Mouse (Mus musculus): ENCODE results near the gene Adora2b. TPM values are rescaled to one million over a fixed set of nuclear protein-coding genes. Genes with fewer than 3 reads are reported as not detected.

Adora2b gene
- polyA plus RNA-seq, 1 experiment, result 0.43 TPM

DNA sequence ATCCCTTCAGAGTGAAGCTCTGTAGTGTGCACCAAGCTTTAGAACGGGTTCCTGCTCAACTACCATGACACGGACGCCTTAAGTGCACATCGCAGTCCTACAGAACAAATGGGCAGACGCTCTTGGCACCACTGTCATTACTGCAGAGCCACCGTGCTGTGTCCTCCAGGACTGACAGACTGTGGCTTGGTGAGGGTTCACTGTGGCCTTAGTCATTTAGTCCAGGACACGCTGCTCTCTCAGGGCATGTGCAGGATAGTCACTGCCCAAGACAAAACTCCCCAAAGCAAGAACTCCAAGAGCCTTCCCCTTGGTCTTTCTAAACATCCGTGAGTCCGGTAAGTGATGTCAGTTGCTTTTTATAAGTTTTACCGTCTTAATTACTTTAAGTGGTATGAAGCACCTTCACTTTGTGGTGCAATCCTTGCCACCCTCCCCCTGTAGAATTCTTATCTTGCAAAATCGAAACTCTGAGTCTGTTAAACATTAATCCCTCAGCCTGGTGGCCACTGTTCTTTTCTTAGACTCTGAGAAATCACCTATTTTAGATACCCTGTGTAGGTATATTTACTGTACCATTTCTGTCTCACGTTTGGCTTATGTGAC is 35.3 kb upstream of the Adora2b start:
- no peaks in the 10 kb centered on the region for H3K9me3 ChIP-seq (replicated peaks; ENCODE audit: control insufficient read depth, insufficient read depth, low read length, poor library complexity, severe bottlenecking)
- H3K9ac ChIP-seq (ENCODE audit: low read depth, poor library complexity, severe bottlenecking), result no peak overlapping the region
- TF ChIP-seq EP300 (IDR thresholded peaks at IDR 0.05; ENCODE audit: insufficient read depth, low read depth, low read length) (no peak), POLR2A (IDR thresholded peaks at IDR 0.05; ENCODE audit: insufficient read depth, low read length) (no peak), CTCF (IDR thresholded peaks at IDR 0.05; ENCODE audit: low read depth, low read length) (no peak)
- H3K27me3 ChIP-seq (ENCODE audit: control insufficient read depth, insufficient read depth, low read length, poor library complexity, severe bottlenecking), result no peaks in the 10 kb centered on the region
- H3K4me3 ChIP-seq (ENCODE audit: low read depth, low read length), result no peak overlapping the region
- H3K36me3 ChIP-seq (ENCODE audit: control insufficient read depth, insufficient read depth, low read length, poor library complexity, severe bottlenecking), result no peaks in the 10 kb centered on the region
- H3K4me1 ChIP-seq (ENCODE audit: control insufficient read depth, insufficient read depth, low read length), result no peaks in the 10 kb centered on the region
- no peak overlapping the region for H3K27ac ChIP-seq (ENCODE audit: insufficient read depth, low read length)

DNA sequence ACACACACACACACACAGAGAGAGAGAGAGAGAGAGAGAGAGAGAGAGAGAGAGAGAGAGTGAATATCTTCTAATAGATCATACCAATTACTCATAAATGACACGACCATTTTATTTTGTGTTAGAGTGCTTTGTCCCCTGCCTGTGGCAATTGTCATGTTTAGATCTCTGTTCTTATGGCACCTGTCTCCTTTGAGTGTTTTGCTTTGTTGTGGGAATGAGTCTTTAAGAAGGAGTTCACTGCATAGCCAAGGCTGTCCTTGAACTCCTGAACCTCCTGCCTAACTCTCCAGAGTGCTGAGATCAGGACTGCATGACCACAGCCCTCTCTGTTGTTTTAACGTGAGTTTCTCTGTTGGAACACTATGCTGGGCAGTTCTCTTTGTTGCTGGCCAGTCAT is 33.7 kb upstream of the Adora2b start:
- H3K27ac ChIP-seq (ENCODE audit: insufficient read depth, low read length), result 0 out of 2 replicates have a peak overlapping the region, but pooled peaks have one; percentile 17
- no peaks in the 10 kb centered on the region for H3K36me3 ChIP-seq (ENCODE audit: control insufficient read depth, insufficient read depth, low read length, poor library complexity, severe bottlenecking)
- H3K4me1 ChIP-seq (ENCODE audit: control insufficient read depth, insufficient read depth, low read length), result no peaks in the 10 kb centered on the region
- no peak for TF ChIP-seq CTCF (IDR thresholded peaks at IDR 0.05; ENCODE audit: low read depth, low read length)
- no peak for TF ChIP-seq POLR2A (IDR thresholded peaks at IDR 0.05; ENCODE audit: insufficient read depth, low read length)
- peak; percentile 68; the same call in 1 of the 2 replicates for TF ChIP-seq EP300 (IDR thresholded peaks at IDR 0.05; ENCODE audit: insufficient read depth, low read depth, low read length)
- no peak overlapping the region for H3K9ac ChIP-seq (ENCODE audit: low read depth, poor library complexity, severe bottlenecking)
- no peaks in the 10 kb centered on the region for H3K9me3 ChIP-seq (replicated peaks; ENCODE audit: control insufficient read depth, insufficient read depth, low read length, poor library complexity, severe bottlenecking)
- H3K27me3 ChIP-seq (ENCODE audit: control insufficient read depth, insufficient read depth, low read length, poor library complexity, severe bottlenecking), result no peaks in the 10 kb centered on the region
- H3K4me3 ChIP-seq (ENCODE audit: low read depth, low read length), result no peak overlapping the region

DNA sequence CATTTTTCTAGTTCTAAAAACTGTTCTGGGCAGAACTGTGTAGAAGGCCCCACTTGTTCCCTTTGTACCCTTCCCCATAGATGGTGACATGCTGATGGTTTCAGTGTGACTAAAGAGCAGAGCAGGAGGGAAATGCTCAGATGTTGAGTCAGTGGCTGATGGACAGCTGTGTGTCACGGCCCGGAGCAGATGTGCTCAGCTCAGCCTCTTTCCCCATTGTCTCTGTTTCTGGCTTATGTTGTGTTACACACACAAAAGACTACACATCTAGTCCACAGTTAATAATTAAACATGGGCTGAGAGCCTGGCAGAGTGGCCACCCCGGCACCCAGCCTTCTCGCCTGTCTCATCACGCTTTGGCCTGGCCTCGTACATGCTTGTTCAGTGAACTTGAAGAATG is 31.0 kb upstream of the Adora2b start:
- H3K4me1 ChIP-seq (ENCODE audit: control insufficient read depth, insufficient read depth, low read length), result no peaks in the 10 kb centered on the region
- no peak overlapping the region for H3K27ac ChIP-seq (ENCODE audit: insufficient read depth, low read length)
- no peak overlapping the region for H3K4me3 ChIP-seq (ENCODE audit: low read depth, low read length)
- H3K9ac ChIP-seq (ENCODE audit: low read depth, poor library complexity, severe bottlenecking), result no peak overlapping the region
- H3K27me3 ChIP-seq (ENCODE audit: control insufficient read depth, insufficient read depth, low read length, poor library complexity, severe bottlenecking), result no peaks in the 10 kb centered on the region
- TF ChIP-seq POLR2A (IDR thresholded peaks at IDR 0.05; ENCODE audit: insufficient read depth, low read length), result no peak
- TF ChIP-seq EP300 (IDR thresholded peaks at IDR 0.05; ENCODE audit: insufficient read depth, low read depth, low read length), result no peak
- no peak for TF ChIP-seq CTCF (IDR thresholded peaks at IDR 0.05; ENCODE audit: low read depth, low read length)
- H3K9me3 ChIP-seq (replicated peaks; ENCODE audit: control insufficient read depth, insufficient read depth, low read length, poor library complexity, severe bottlenecking), result no peaks in the 10 kb centered on the region
- no peaks in the 10 kb centered on the region for H3K36me3 ChIP-seq (ENCODE audit: control insufficient read depth, insufficient read depth, low read length, poor library complexity, severe bottlenecking)

DNA sequence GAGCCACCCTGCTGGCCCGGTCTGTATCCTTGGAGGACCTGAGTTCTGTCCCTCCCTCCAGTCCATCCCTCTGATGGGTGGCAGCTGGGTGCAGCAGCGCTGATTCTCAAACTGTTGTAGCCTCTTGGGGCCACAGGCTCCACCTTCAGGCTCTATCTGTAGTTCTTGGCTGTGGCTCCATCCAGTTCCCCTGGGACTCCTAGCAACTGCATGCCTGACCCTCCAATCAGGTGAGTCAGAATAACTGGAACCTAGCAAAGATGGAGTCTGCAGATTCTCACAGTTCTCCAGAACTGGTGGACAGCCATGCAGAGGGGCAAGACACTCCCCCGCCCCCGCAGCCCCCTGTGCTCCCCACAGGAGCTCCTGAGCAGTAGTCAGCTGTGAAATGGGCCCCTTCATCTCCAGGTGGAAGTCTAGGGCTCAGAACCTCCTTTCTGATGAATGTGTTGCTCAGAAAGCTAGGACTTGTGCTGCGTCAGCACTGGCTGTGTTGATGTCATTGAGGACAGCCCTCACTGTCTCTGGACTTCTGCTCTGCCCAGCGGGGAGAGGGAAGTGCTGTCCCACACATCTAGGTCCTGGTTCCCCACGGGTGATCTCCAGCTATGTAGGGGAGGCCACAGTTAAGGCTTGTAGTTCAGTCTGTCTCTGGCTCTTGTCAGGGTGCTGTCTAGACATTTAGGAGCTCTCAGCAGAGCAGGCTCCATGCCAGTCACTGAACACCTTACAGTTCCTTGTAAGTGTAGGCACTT is 27.9 kb upstream of the Adora2b start:
- Histone ChIP-seq H3K4me3 (ENCODE audit: low read depth, low read length) (no peak overlapping the region), H3K9me3 (replicated peaks; ENCODE audit: control insufficient read depth, insufficient read depth, low read length, poor library complexity, severe bottlenecking) (no peaks in the 10 kb centered on the region), H3K27me3 (ENCODE audit: control insufficient read depth, insufficient read depth, low read length, poor library complexity, severe bottlenecking) (no peaks in the 10 kb centered on the region), H3K4me1 (ENCODE audit: control insufficient read depth, insufficient read depth, low read length) (no peaks in the 10 kb centered on the region), H3K36me3 (ENCODE audit: control insufficient read depth, insufficient read depth, low read length, poor library complexity, severe bottlenecking) (no peaks in the 10 kb centered on the region), H3K9ac (ENCODE audit: low read depth, poor library complexity, severe bottlenecking) (no peak overlapping the region), H3K27ac (ENCODE audit: insufficient read depth, low read length) (no peak overlapping the region)
- TF ChIP-seq EP300 (IDR thresholded peaks at IDR 0.05; ENCODE audit: insufficient read depth, low read depth, low read length), result no peak

DNA sequence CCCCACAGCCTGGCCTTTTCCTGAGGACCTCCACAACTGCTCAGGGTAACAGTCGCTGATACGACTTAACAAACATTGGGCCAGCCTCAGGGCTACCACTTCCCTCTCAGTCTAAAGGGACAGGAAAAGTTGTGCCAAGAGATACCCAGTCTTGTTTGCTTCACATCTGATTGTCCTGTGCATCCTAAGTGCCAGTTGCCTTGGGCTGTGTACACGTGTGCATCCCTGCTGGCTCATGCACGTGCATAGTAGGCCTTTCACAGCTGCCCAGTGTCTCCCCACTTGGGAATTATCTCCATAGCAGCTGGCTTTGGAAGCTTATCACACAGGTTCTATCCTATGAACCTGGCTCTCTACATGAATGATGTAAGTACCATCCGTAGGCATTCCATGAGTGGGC is 25.4 kb upstream of the Adora2b start:
- Histone ChIP-seq H3K27ac (ENCODE audit: insufficient read depth, low read length) (no peak overlapping the region), H3K9ac (ENCODE audit: low read depth, poor library complexity, severe bottlenecking) (no peak overlapping the region), H3K9me3 (replicated peaks; ENCODE audit: control insufficient read depth, insufficient read depth, low read length, poor library complexity, severe bottlenecking) (no peaks in the 10 kb centered on the region), H3K4me3 (ENCODE audit: low read depth, low read length) (no peak overlapping the region), H3K4me1 (ENCODE audit: control insufficient read depth, insufficient read depth, low read length) (no peaks in the 10 kb centered on the region), H3K36me3 (ENCODE audit: control insufficient read depth, insufficient read depth, low read length, poor library complexity, severe bottlenecking) (no peaks in the 10 kb centered on the region), H3K27me3 (ENCODE audit: control insufficient read depth, insufficient read depth, low read length, poor library complexity, severe bottlenecking) (no peaks in the 10 kb centered on the region)
- TF ChIP-seq POLR2A (IDR thresholded peaks at IDR 0.05; ENCODE audit: insufficient read depth, low read length) (no peak), EP300 (IDR thresholded peaks at IDR 0.05; ENCODE audit: insufficient read depth, low read depth, low read length) (no peak), CTCF (IDR thresholded peaks at IDR 0.05; ENCODE audit: low read depth, low read length) (no peak)

DNA sequence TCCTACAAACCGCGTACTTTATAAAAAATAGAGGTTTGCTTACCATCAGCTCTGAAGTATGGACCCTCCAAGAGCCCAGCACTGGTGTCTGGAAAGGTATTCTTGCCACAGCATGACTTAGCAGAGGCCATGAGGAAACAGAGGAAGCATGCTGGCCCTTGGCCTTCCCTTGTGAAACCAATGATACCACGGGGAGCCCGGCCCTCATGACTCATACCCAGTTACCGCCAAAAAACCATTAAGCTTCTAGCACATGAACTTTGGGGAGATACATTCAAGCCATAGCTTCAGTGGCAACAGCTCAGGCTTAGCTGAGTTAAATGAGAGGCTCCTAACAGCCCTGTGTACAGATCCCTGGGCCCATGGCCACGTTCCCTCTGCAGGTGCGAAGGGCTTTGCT is 24.8 kb upstream of the Adora2b start:
- no peak overlapping the region for H3K4me3 ChIP-seq (ENCODE audit: low read depth, low read length)
- H3K27me3 ChIP-seq (ENCODE audit: control insufficient read depth, insufficient read depth, low read length, poor library complexity, severe bottlenecking), result no peaks in the 10 kb centered on the region
- H3K4me1 ChIP-seq (ENCODE audit: control insufficient read depth, insufficient read depth, low read length), result no peaks in the 10 kb centered on the region
- TF ChIP-seq POLR2A (IDR thresholded peaks at IDR 0.05; ENCODE audit: insufficient read depth, low read length) (no peak), CTCF (IDR thresholded peaks at IDR 0.05; ENCODE audit: low read depth, low read length) (no peak), EP300 (IDR thresholded peaks at IDR 0.05; ENCODE audit: insufficient read depth, low read depth, low read length) (no peak)
- H3K27ac ChIP-seq (ENCODE audit: insufficient read depth, low read length), result no peak overlapping the region
- H3K36me3 ChIP-seq (ENCODE audit: control insufficient read depth, insufficient read depth, low read length, poor library complexity, severe bottlenecking), result no peaks in the 10 kb centered on the region
- H3K9ac ChIP-seq (ENCODE audit: low read depth, poor library complexity, severe bottlenecking), result no peak overlapping the region
- no peaks in the 10 kb centered on the region for H3K9me3 ChIP-seq (replicated peaks; ENCODE audit: control insufficient read depth, insufficient read depth, low read length, poor library complexity, severe bottlenecking)
